ENCODE assay signal across 9 mouse cellular contexts in the genomic region with DNA sequence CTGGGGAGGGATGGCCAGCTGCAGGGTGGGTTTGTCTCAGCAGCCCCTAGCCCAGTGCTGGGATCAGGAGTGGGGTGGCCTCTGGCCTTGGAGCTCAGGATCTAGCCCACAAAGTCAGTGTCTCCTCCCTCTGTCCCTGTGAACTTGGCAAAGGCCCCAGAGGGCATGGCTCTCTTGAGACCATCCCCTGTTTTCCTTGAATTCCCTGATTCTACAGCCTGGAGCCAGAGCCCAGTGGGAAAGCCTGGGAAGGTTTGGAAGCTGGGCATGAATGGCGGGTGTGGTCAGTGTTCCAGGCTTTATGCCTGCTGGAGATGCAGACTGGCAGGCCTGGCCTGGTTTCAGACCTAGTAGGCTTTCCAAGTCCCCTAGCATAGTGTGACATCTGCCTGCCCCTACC. TPM values are rescaled to one million over a fixed set of nuclear protein-coding genes. Genes with fewer than 3 reads are reported as not detected.
DNase-seq lines count a peak whose midpoint lies in the region; ATAC-seq and TF ChIP-seq lines count a peak whose summit lies in the region.
"Had no signal": no experiment of that assay in that cellular context is flagged by ENCODE, and none has a peak within 500 bp of the region (broad histone marks: within the 10 kb centered on the region; RNA-seq: fewer than 3 reads in every experiment).

No protein-coding gene starts in this region.

- no peaks in the 10 kb centered on the region for H3K36me3 ChIP-seq in hindbrain, postnatal 0 days (ENCODE audit: insufficient read depth, low read length)
- H3K36me3 ChIP-seq in hindbrain, embryonic 11.5 days (ENCODE audit: control insufficient read depth, insufficient read depth, low read length) = no peaks in the 10 kb centered on the region
- H3K36me3 ChIP-seq in intestine, embryonic 14.5 days (ENCODE audit: control insufficient read depth, insufficient read depth, low read length) = no peaks in the 10 kb centered on the region
- no peaks in the 10 kb centered on the region for H3K36me3 ChIP-seq in forebrain, embryonic 15.5 days
- H3K36me3 ChIP-seq: hindbrain, embryonic 13.5 days had no signal

- no peaks in the 10 kb centered on the region for H3K9me3 ChIP-seq in hindbrain, postnatal 0 days (ENCODE audit: low read length)
- no peaks in the 10 kb centered on the region for H3K9me3 ChIP-seq in hindbrain, embryonic 11.5 days (ENCODE audit: control insufficient read depth, low read length)
- H3K9me3 ChIP-seq in intestine, embryonic 14.5 days (ENCODE audit: control insufficient read depth, low read length) = no peaks in the 10 kb centered on the region
- H3K9me3 ChIP-seq in forebrain, embryonic 15.5 days = no peaks in the 10 kb centered on the region
- H3K9me3 ChIP-seq: hindbrain, embryonic 13.5 days had no signal

- TF ChIP-seq CTCF in hindbrain, postnatal 0 days (IDR thresholded peaks at IDR 0.05; ENCODE audit: low read depth) = no peak

- no peak for DNase-seq in hindbrain, postnatal 0 days (ENCODE audit: low spot score)
- no peak for DNase-seq in hindbrain, embryonic 11.5 days (ENCODE audit: low spot score)
- DNase-seq in intestine, embryonic 14.5 days (ENCODE audit: low spot score) = no peak
- peak; percentile 51 to 60 for DNase-seq in kidney, postnatal 36 days
- peak; percentile 75 for DNase-seq in lung, postnatal 36 days
- no peak for DNase-seq in layer of hippocampus, adult 9-11 months

- H3K4me3 ChIP-seq in hindbrain, postnatal 0 days (ENCODE audit: low read length) = no peak overlapping the region
- no peak overlapping the region for H3K4me3 ChIP-seq in hindbrain, embryonic 11.5 days (ENCODE audit: low read depth, low read length)
- no peak overlapping the region for H3K4me3 ChIP-seq in intestine, embryonic 14.5 days (ENCODE audit: low read depth, low read length)
- no peak overlapping the region for H3K4me3 ChIP-seq in forebrain, embryonic 15.5 days
- H3K4me3 ChIP-seq: hindbrain, embryonic 13.5 days had no signal

- 58% methylated on average over 1 of the region's 1 CpGs for WGBS in hindbrain, postnatal 0 days
- 88% methylated on average over 1 of the region's 1 CpGs for WGBS in hindbrain, embryonic 11.5 days
- WGBS in intestine, embryonic 14.5 days = 88% methylated on average over 1 of the region's 1 CpGs
- WGBS in forebrain, embryonic 15.5 days = 76% methylated on average over 1 of the region's 1 CpGs

- ATAC-seq in hindbrain, postnatal 0 days = no peak
- no peak for ATAC-seq in hindbrain, embryonic 11.5 days (ENCODE audit: low FRiP score)
- ATAC-seq in intestine, embryonic 14.5 days (replicated peaks; ENCODE audit: low FRiP score, low TSS enrichment, low read depth) = no peak
- ATAC-seq in forebrain, embryonic 15.5 days (replicated peaks) = no peak

- 0 out of 2 replicates have a peak overlapping the region, but pooled peaks have one; percentile 2 for H3K9ac ChIP-seq in hindbrain, postnatal 0 days (replicated peaks; ENCODE audit: low read length)
- no peak overlapping the region for H3K9ac ChIP-seq in hindbrain, embryonic 11.5 days (ENCODE audit: low read depth, low read length)
- H3K9ac ChIP-seq in intestine, embryonic 14.5 days (ENCODE audit: low read length) = no peak overlapping the region
- H3K9ac ChIP-seq in forebrain, embryonic 15.5 days (replicated peaks) = no peak overlapping the region
- H3K9ac ChIP-seq: hindbrain, embryonic 13.5 days had no signal

- H3K27me3 ChIP-seq in hindbrain, postnatal 0 days (ENCODE audit: insufficient read depth, low read length) = no peaks in the 10 kb centered on the region
- no peaks in the 10 kb centered on the region for H3K27me3 ChIP-seq in hindbrain, embryonic 11.5 days (ENCODE audit: control insufficient read depth, insufficient read depth, low read length)
- no peaks in the 10 kb centered on the region for H3K27me3 ChIP-seq in intestine, embryonic 14.5 days (replicated peaks; ENCODE audit: control insufficient read depth, insufficient read depth, low read length)
- peaks cover 8% of the 10 kb centered on the region; the same call in 1 of the 2 replicates for H3K27me3 ChIP-seq in forebrain, embryonic 15.5 days

- H3K4me1 ChIP-seq in hindbrain, postnatal 0 days (ENCODE audit: insufficient read depth, low read length) = peaks cover 27% of the 10 kb centered on the region
- peaks cover 9% of the 10 kb centered on the region for H3K4me1 ChIP-seq in hindbrain, embryonic 11.5 days (replicated peaks; ENCODE audit: control insufficient read depth, insufficient read depth, low read length)
- H3K4me1 ChIP-seq in intestine, embryonic 14.5 days (replicated peaks; ENCODE audit: control insufficient read depth, insufficient read depth, low read length) = peaks cover 29% of the 10 kb centered on the region
- H3K4me1 ChIP-seq in forebrain, embryonic 15.5 days = peaks cover 21% of the 10 kb centered on the region

- H3K4me2 ChIP-seq in hindbrain, postnatal 0 days (ENCODE audit: low read depth, low read length) = no peak overlapping the region
- H3K4me2 ChIP-seq in hindbrain, embryonic 11.5 days (replicated peaks; ENCODE audit: low read depth, low read length) = no peak overlapping the region
- H3K4me2 ChIP-seq in intestine, embryonic 14.5 days (ENCODE audit: low read length) = no peak overlapping the region
- H3K4me2 ChIP-seq in forebrain, embryonic 15.5 days (replicated peaks) = no peak overlapping the region
- H3K4me2 ChIP-seq: hindbrain, embryonic 13.5 days had no signal

- 0 out of 2 replicates have a peak overlapping the region, but pooled peaks have one; percentile 29 for H3K27ac ChIP-seq in hindbrain, postnatal 0 days
- no peak overlapping the region for H3K27ac ChIP-seq in hindbrain, embryonic 11.5 days (ENCODE audit: low read depth, low read length)
- H3K27ac ChIP-seq in intestine, embryonic 14.5 days (ENCODE audit: low read depth) = peak overlapping the region; percentile 30
- no peak overlapping the region for H3K27ac ChIP-seq in forebrain, embryonic 15.5 days (replicated peaks)
- H3K27ac ChIP-seq: hindbrain, embryonic 13.5 days had no signal

RNA-seq across cellular contexts. Expression of gene Tha1, which starts 8.9 kb away (rescaled TPM):
- 1.9 and 4.7 TPM in 2 replicates for total RNA-seq in hindbrain, postnatal 0 days (2014; rRNA removed)
- polyA plus RNA-seq in hindbrain, postnatal 0 days (2015; fragmentation: Nextera tagmentation; extraction: Ambion mirVana) = 2.0 and 3.4 TPM in 2 replicates
- 1.4 and 1.7 TPM in 2 replicates for polyA plus RNA-seq in hindbrain, embryonic 11.5 days (2014; fragmentation: Nextera tagmentation; extraction: Ambion mirVana)
- polyA plus RNA-seq in intestine, embryonic 14.5 days (2014; fragmentation: Nextera tagmentation; extraction: Ambion mirVana) = 4.5 and 5.1 TPM in 2 replicates
- polyA plus RNA-seq in forebrain, embryonic 15.5 days (2015; fragmentation: Nextera tagmentation; extraction: Ambion mirVana) = 3.1 and 3.6 TPM in 2 replicates

RNA-seq across cellular contexts. Expression of gene Tmem235, which starts 21.7 kb away (rescaled TPM):
- 0.31 and 0.58 TPM in 2 replicates for total RNA-seq in hindbrain, postnatal 0 days (2014; rRNA removed)
- polyA plus RNA-seq in hindbrain, postnatal 0 days (2015; fragmentation: Nextera tagmentation; extraction: Ambion mirVana) = 0.09 TPM in 1 of 2 replicates, not detected in the other
- polyA plus RNA-seq in hindbrain, embryonic 11.5 days (2014; fragmentation: Nextera tagmentation; extraction: Ambion mirVana) = not detected in 2 replicates
- not detected in 2 replicates for polyA plus RNA-seq in intestine, embryonic 14.5 days (2014; fragmentation: Nextera tagmentation; extraction: Ambion mirVana)
- polyA plus RNA-seq in forebrain, embryonic 15.5 days (2015; fragmentation: Nextera tagmentation; extraction: Ambion mirVana) = not detected in 2 replicates
- total RNA-seq: megakaryocyte progenitor cell, adult 5-6 weeks had no signal
- polyA plus RNA-seq: hindbrain, embryonic 13.5 days had no signal

RNA-seq across cellular contexts. Expression of gene Birc5, which starts 33.2 kb away (rescaled TPM):
- 5.6 and 14.6 TPM in 2 replicates for total RNA-seq in hindbrain, postnatal 0 days (2014; rRNA removed)
- 45.3 and 50.4 TPM in 2 replicates for polyA plus RNA-seq in hindbrain, postnatal 0 days (2015; fragmentation: Nextera tagmentation; extraction: Ambion mirVana)
- 296 and 301 TPM in 2 replicates for polyA plus RNA-seq in hindbrain, embryonic 11.5 days (2014; fragmentation: Nextera tagmentation; extraction: Ambion mirVana)
- polyA plus RNA-seq in intestine, embryonic 14.5 days (2014; fragmentation: Nextera tagmentation; extraction: Ambion mirVana) = 337 and 340 TPM in 2 replicates
- polyA plus RNA-seq in forebrain, embryonic 15.5 days (2015; fragmentation: Nextera tagmentation; extraction: Ambion mirVana) = 97.5 and 106 TPM in 2 replicates

RNA-seq across cellular contexts. Expression of gene Tk1, which starts 56.3 kb away (rescaled TPM):
- 26.1 and 31.5 TPM in 2 replicates for total RNA-seq in hindbrain, postnatal 0 days (2014; rRNA removed)
- polyA plus RNA-seq in hindbrain, postnatal 0 days (2015; fragmentation: Nextera tagmentation; extraction: Ambion mirVana) = 21.2 and 25.0 TPM in 2 replicates
- polyA plus RNA-seq in hindbrain, embryonic 11.5 days (2014; fragmentation: Nextera tagmentation; extraction: Ambion mirVana) = 73.3 and 84.3 TPM in 2 replicates
- polyA plus RNA-seq in intestine, embryonic 14.5 days (2014; fragmentation: Nextera tagmentation; extraction: Ambion mirVana) = 159 and 163 TPM in 2 replicates
- polyA plus RNA-seq in forebrain, embryonic 15.5 days (2015; fragmentation: Nextera tagmentation; extraction: Ambion mirVana) = 45.9 and 52.1 TPM in 2 replicates

RNA-seq across cellular contexts. Expression of gene Afmid, which starts 56.5 kb away (rescaled TPM):
- 4.8 and 7.5 TPM in 2 replicates for total RNA-seq in hindbrain, postnatal 0 days (2014; rRNA removed)
- 7.9 and 9.0 TPM in 2 replicates for polyA plus RNA-seq in hindbrain, postnatal 0 days (2015; fragmentation: Nextera tagmentation; extraction: Ambion mirVana)
- polyA plus RNA-seq in hindbrain, embryonic 11.5 days (2014; fragmentation: Nextera tagmentation; extraction: Ambion mirVana) = 3.4 and 3.5 TPM in 2 replicates
- polyA plus RNA-seq in intestine, embryonic 14.5 days (2014; fragmentation: Nextera tagmentation; extraction: Ambion mirVana) = 6.6 and 7.0 TPM in 2 replicates
- polyA plus RNA-seq in forebrain, embryonic 15.5 days (2015; fragmentation: Nextera tagmentation; extraction: Ambion mirVana) = 5.3 and 6.4 TPM in 2 replicates

Comparison
In these comparisons a context has a peak if more than half of its experiments do, and no peak if none do; other contexts are left out.
1. H3K27ac ChIP-seq: peak in hindbrain, postnatal 0 days (single experiment) and intestine, embryonic 14.5 days (single experiment); none in hindbrain, embryonic 11.5 days (single experiment) and forebrain, embryonic 15.5 days (single experiment).
2. DNase-seq: peak in kidney, postnatal 36 days (2 of 2) and lung, postnatal 36 days (single experiment); none in hindbrain, postnatal 0 days (single experiment), hindbrain, embryonic 11.5 days (single experiment), intestine, embryonic 14.5 days (single experiment) and layer of hippocampus, adult 9-11 months (single experiment).